Mouse (Mus musculus): ENCODE results near the gene Topbp1. TPM values are rescaled to one million over a fixed set of nuclear protein-coding genes. Genes with fewer than 3 reads are reported as not detected.

The Topbp1 gene
- polyA plus RNA-seq, 1 experiment: 45.7 TPM

GRCm38 (mm10) chr9:103372271-103373010 lies 67.4 kb downstream of the Topbp1 start:
- no peak for TF ChIP-seq GATA1 (IDR thresholded peaks at IDR 0.05; ENCODE audit: low read length)

- TF ChIP-seq GATA1 (IDR thresholded peaks at IDR 0.05; ENCODE audit: low read length): no peak
Measured at GRCm38 (mm10) chr9:103376346-103377320, 71.6 kb downstream of the Topbp1 start.

GRCm38 (mm10) chr9:103378686-103379085 lies 73.7 kb downstream of the Topbp1 start:
- no peak for TF ChIP-seq GATA1 (IDR thresholded peaks at IDR 0.05; ENCODE audit: low read length)

GRCm38 (mm10) chr9:103379199-103379598 lies 74.2 kb downstream of the Topbp1 start:
- TF ChIP-seq GATA1 (IDR thresholded peaks at IDR 0.05; ENCODE audit: low read length): no peak

GRCm38 (mm10) chr9:103380566-103380965 lies 75.6 kb downstream of the Topbp1 start:
- no peak for TF ChIP-seq GATA1 (IDR thresholded peaks at IDR 0.05; ENCODE audit: low read length)

GRCm38 (mm10) chr9:103382989-103383388 lies 78.0 kb downstream of the Topbp1 start:
- TF ChIP-seq GATA1 (IDR thresholded peaks at IDR 0.05; ENCODE audit: low read length): no peak

- TF ChIP-seq GATA1 (IDR thresholded peaks at IDR 0.05; ENCODE audit: low read length): no peak
Measured at GRCm38 (mm10) chr9:103383576-103383975, 78.6 kb downstream of the Topbp1 start.

- no peak for TF ChIP-seq GATA1 (IDR thresholded peaks at IDR 0.05; ENCODE audit: low read length)
Measured at GRCm38 (mm10) chr9:103384141-103384796, 79.3 kb downstream of the Topbp1 start.

GRCm38 (mm10) chr9:103385600-103385999 lies 80.6 kb downstream of the Topbp1 start:
- no peak for TF ChIP-seq GATA1 (IDR thresholded peaks at IDR 0.05; ENCODE audit: low read length)

GRCm38 (mm10) chr9:103386573-103386972 lies 81.6 kb downstream of the Topbp1 start:
- no peak for TF ChIP-seq GATA1 (IDR thresholded peaks at IDR 0.05; ENCODE audit: low read length)

- no peak for TF ChIP-seq GATA1 (IDR thresholded peaks at IDR 0.05; ENCODE audit: low read length)
Measured at GRCm38 (mm10) chr9:103387011-103387653, 82.1 kb downstream of the Topbp1 start.

- TF ChIP-seq GATA1 (IDR thresholded peaks at IDR 0.05; ENCODE audit: low read length): no peak
Measured at GRCm38 (mm10) chr9:103389261-103389660, 84.2 kb downstream of the Topbp1 start.

GRCm38 (mm10) chr9:103391796-103392372 lies 86.9 kb downstream of the Topbp1 start:
- no peak for TF ChIP-seq GATA1 (IDR thresholded peaks at IDR 0.05; ENCODE audit: low read length)

- TF ChIP-seq GATA1 (IDR thresholded peaks at IDR 0.05; ENCODE audit: low read length): no peak
Measured at GRCm38 (mm10) chr9:103393256-103393655, 88.2 kb downstream of the Topbp1 start.

Data from G1E-ER4 (cell line).